Mouse (Mus musculus): ENCODE measurements around the gene Rbm38. TPM values are rescaled to one million over a fixed set of nuclear protein-coding genes. Genes with fewer than 3 reads are reported as not detected.

Gene Rbm38
- polyA plus RNA-seq, 1 experiment from 2014 or later: 11.9 TPM

DNA sequence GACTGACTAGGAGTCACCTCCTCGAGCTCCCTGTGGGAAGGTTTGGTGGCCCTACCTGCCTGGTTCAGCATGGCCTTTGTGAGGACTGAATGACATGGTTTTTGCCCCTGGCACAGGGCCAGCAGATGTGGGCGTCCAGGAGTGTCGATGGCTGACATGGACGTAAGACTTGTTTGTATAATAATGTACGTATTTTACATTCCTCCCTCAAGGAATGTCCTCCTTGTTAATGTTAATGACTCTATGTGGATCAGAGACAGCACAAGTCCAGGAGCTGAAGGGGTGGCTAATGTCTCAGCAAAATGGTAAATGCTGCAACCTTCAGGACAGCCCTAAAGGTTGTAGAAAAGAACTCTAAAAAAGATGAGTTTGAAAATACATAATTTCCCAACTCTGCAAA is 53.4 kb downstream of the Rbm38 start:
- Histone ChIP-seq H3K36me3 (ENCODE audit: control insufficient read depth, insufficient read depth, low read length) (no peaks in the 10 kb centered on the region), H3K4me2 (ENCODE audit: low read depth, low read length) (no peak overlapping the region), H3K4me3 (ENCODE audit: low read depth, low read length) (no peak overlapping the region), H3K27ac (ENCODE audit: low read depth, low read length) (no peak overlapping the region), H3K4me1 (ENCODE audit: control insufficient read depth, insufficient read depth, low read length) (no peaks in the 10 kb centered on the region), H3K27me3 (ENCODE audit: control insufficient read depth, insufficient read depth, low read length) (no peaks in the 10 kb centered on the region), H3K9ac (replicated peaks; ENCODE audit: low read depth, low read length) (no peak overlapping the region), H3K9me3 (ENCODE audit: control insufficient read depth, low read length) (no peaks in the 10 kb centered on the region)
- ATAC-seq (ENCODE audit: low read depth): no peak
- WGBS: 75% methylated on average over 5 of the region's 5 CpGs

DNA sequence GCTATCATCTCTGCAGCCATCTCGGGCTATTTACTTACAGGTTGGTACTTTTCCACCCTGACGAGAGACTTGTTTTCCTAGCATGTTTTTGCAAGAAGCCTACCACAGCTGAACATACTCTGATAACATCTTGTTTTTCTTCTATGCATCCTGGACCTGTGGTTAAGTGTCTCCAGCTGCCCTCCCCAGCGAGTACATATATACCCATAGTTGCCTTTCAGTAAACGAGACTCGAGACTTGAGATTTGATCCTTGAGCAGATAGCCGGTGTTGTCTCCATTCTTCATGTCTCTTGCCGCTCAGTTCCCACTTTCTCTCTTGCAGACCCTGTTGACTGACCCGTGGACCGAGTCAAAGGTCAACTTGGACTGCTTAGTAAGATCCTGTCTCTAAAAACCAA is 56.6 kb downstream of the Rbm38 start:
- Histone ChIP-seq H3K27me3 (ENCODE audit: control insufficient read depth, insufficient read depth, low read length) (no peaks in the 10 kb centered on the region), H3K27ac (ENCODE audit: low read depth, low read length) (no peak overlapping the region)
- 85% methylated on average over 9 of the region's 9 CpGs for WGBS

DNA sequence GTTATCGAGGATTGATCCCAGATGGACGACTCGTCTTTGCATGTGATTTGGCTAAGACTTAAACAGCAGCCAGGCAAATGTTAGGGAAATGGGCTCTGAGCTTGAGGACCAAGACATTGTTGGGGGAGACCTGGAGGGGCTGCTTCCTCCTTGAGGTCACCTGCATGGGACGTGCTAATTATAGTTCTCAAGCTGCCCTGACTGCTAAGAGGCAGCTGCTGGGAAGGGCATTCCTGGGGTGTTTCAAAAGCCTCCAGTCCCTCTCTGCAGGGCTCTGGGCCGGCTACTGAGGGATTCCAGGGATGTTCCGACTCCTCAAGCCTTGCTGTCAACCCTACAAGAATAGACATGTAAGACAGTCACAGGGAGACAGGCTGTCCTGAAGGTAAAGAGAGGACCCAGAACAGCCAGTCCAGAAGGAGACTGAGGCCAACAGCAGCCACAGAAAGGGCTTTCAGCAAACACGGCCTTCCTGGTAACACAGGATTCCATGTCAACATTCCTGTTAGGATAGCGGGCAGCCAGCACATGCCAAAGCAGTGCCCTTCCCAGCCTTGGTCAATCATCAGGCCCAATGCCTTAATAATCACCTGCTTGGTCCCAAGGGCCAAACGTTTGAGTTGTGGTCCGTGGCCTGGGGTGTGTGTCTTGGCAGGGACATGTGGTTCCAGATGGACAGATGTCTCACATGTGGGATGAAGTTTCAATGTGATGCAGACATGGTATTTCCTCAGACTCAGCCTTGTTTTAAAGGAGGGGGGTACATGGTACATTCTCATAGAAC is 59.7 kb downstream of the Rbm38 start:
- ATAC-seq (ENCODE audit: low read depth): no peak
- no peaks in the 10 kb centered on the region for H3K36me3 ChIP-seq (ENCODE audit: control insufficient read depth, insufficient read depth, low read length)
- H3K4me1 ChIP-seq (ENCODE audit: control insufficient read depth, insufficient read depth, low read length): no peaks in the 10 kb centered on the region
- H3K9me3 ChIP-seq (ENCODE audit: control insufficient read depth, low read length): no peaks in the 10 kb centered on the region
- no peaks in the 10 kb centered on the region for H3K27me3 ChIP-seq (ENCODE audit: control insufficient read depth, insufficient read depth, low read length)
- 66% methylated on average over 10 of the region's 10 CpGs for WGBS
- H3K4me3 ChIP-seq (ENCODE audit: low read depth, low read length): no peak overlapping the region
- H3K27ac ChIP-seq (ENCODE audit: low read depth, low read length): no peak overlapping the region
- H3K9ac ChIP-seq (replicated peaks; ENCODE audit: low read depth, low read length): no peak overlapping the region
- no peak overlapping the region for H3K4me2 ChIP-seq (ENCODE audit: low read depth, low read length)

More for the DNA sequence above, 56.6 kb downstream of the Rbm38 start:
- no peaks in the 10 kb centered on the region for H3K9me3 ChIP-seq (ENCODE audit: control insufficient read depth, low read length)
- no peaks in the 10 kb centered on the region for H3K36me3 ChIP-seq (ENCODE audit: control insufficient read depth, insufficient read depth, low read length)
- no peak overlapping the region for H3K9ac ChIP-seq (replicated peaks; ENCODE audit: low read depth, low read length)
- H3K4me2 ChIP-seq (ENCODE audit: low read depth, low read length): no peak overlapping the region
- H3K4me1 ChIP-seq (ENCODE audit: control insufficient read depth, insufficient read depth, low read length): no peaks in the 10 kb centered on the region
- no peak overlapping the region for H3K4me3 ChIP-seq (ENCODE audit: low read depth, low read length)
- no peak for ATAC-seq (ENCODE audit: low read depth)

DNA sequence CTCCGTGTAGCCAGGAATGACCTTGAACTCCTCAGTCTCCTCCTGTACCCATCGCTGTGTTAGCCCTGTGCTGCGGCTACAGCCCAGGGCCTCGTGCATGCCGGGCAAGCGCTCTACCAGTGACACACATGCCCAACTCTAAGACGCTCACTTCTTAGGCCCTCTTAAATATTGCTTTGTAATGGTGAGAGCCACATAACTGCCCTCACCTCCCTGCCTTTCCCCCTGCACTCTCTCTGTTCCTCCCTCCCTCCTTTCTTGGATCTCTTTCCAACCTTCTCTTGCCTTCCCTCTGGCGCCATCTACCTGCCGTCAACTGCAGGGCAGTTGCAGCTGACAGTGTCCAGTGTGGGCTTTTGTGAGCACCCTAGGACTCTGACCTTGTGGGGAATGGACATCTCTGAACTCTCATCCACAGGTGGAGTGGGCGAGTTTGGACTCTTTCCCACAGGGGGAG is 60.5 kb downstream of the Rbm38 start:
- H3K9me3 ChIP-seq (ENCODE audit: control insufficient read depth, low read length): no peaks in the 10 kb centered on the region
- WGBS: 33% methylated on average over 10 of the region's 10 CpGs
- no peaks in the 10 kb centered on the region for H3K27me3 ChIP-seq (ENCODE audit: control insufficient read depth, insufficient read depth, low read length)
- no peak overlapping the region for H3K4me2 ChIP-seq (ENCODE audit: low read depth, low read length)
- peak; percentile 56; the same call in 1 of the 2 replicates for ATAC-seq (ENCODE audit: low read depth)
- no peak overlapping the region for H3K4me3 ChIP-seq (ENCODE audit: low read depth, low read length)
- no peaks in the 10 kb centered on the region for H3K4me1 ChIP-seq (ENCODE audit: control insufficient read depth, insufficient read depth, low read length)
- H3K36me3 ChIP-seq (ENCODE audit: control insufficient read depth, insufficient read depth, low read length): no peaks in the 10 kb centered on the region
- H3K9ac ChIP-seq (replicated peaks; ENCODE audit: low read depth, low read length): no peak overlapping the region
- H3K27ac ChIP-seq (ENCODE audit: low read depth, low read length): no peak overlapping the region

DNA sequence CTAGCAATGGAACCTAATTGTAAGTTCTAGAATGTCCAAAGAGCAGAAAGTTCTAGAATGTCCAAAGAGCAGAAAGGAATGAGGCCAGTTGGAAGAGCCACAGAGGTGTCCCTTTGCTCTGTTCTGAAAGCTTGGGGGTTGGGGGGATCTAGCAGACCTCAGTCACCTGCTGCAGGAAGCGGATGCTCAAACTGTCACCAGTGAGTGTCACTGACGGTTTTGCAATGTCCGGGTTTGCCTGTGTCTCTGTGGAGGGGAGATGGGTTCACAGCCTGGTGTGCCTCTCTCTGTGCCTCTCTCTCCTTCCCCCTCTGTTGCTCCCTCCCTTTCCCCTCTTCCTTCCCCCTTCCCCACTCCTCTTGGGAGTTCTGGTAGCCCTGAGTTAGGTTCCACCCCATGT is 62.4 kb downstream of the Rbm38 start:
- Histone ChIP-seq H3K27me3 (ENCODE audit: control insufficient read depth, insufficient read depth, low read length) (no peaks in the 10 kb centered on the region), H3K9ac (replicated peaks; ENCODE audit: low read depth, low read length) (no peak overlapping the region), H3K4me1 (ENCODE audit: control insufficient read depth, insufficient read depth, low read length) (no peaks in the 10 kb centered on the region), H3K4me3 (ENCODE audit: low read depth, low read length) (no peak overlapping the region), H3K9me3 (ENCODE audit: control insufficient read depth, low read length) (no peaks in the 10 kb centered on the region), H3K36me3 (ENCODE audit: control insufficient read depth, insufficient read depth, low read length) (no peaks in the 10 kb centered on the region), H3K27ac (ENCODE audit: low read depth, low read length) (no peak overlapping the region), H3K4me2 (ENCODE audit: low read depth, low read length) (no peak overlapping the region)
- 98% methylated on average over 3 of the region's 3 CpGs for WGBS
- no peak for ATAC-seq (ENCODE audit: low read depth)

DNA sequence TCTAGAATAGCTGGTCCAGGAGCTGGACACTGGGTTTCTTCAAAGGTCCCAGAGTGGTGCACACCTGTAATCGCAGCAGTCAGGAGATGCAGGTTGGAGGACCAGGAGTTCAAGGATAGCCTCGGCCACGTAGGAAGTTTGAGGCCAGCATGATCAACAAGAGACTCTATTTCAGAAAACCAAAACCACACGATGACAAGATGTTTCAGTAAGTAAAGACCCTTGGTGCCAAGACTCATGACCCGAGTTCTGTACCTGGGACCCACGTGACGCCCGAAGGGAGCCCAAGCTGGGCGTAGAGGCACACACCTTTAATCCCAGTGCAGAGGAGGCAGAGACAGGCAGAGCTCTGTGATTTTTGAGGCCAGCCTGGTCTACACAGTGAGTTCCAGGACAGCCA is 62.8 kb downstream of the Rbm38 start:
- Histone ChIP-seq H3K27me3 (ENCODE audit: control insufficient read depth, insufficient read depth, low read length) (no peaks in the 10 kb centered on the region), H3K27ac (ENCODE audit: low read depth, low read length) (no peak overlapping the region), H3K36me3 (ENCODE audit: control insufficient read depth, insufficient read depth, low read length) (no peaks in the 10 kb centered on the region), H3K9me3 (ENCODE audit: control insufficient read depth, low read length) (no peaks in the 10 kb centered on the region), H3K9ac (replicated peaks; ENCODE audit: low read depth, low read length) (no peak overlapping the region), H3K4me2 (ENCODE audit: low read depth, low read length) (no peak overlapping the region), H3K4me1 (ENCODE audit: control insufficient read depth, insufficient read depth, low read length) (no peaks in the 10 kb centered on the region), H3K4me3 (ENCODE audit: low read depth, low read length) (no peak overlapping the region)
- no peak for ATAC-seq (ENCODE audit: low read depth)
- 78% methylated on average over 9 of the region's 9 CpGs for WGBS

DNA sequence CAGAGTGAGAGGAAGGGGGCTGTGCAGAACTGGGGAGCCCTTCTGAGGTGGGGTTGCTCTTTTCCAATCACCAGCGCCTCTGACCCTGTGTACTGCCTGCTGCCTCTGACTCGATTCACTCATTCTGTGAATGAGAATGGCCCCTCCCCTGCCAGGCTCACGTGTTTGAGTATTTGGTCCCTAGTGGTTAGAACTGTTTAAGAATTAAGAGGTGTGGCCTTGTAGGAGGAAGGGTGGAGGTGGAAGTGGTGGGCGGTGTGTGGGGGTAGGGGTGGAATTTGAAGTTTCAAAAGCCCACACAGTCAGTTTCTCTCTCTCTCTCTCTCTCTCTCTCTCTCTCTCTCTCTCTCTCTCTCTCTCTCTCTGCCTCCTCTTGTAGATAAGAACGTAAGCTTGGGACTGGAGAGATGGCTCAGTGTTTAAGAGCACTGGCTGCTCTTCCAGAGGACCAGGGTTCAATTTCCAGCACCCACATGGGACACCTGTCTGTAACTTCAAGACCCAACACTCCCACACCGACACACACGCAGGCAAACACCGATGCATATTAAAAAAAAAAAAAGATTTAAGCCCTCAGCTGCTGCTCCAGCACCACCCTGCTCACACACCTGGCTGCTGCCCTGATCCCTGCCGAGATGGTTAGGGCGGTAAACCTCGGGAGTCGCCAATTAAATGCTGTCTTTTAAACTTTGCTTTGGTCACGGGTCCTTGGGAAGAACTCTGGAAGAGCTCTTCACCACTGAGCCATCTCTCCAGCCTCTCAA is 63.6 kb downstream of the Rbm38 start:
- Histone ChIP-seq H3K36me3 (ENCODE audit: control insufficient read depth, insufficient read depth, low read length) (no peaks in the 10 kb centered on the region), H3K9ac (replicated peaks; ENCODE audit: low read depth, low read length) (no peak overlapping the region), H3K27ac (ENCODE audit: low read depth, low read length) (no peak overlapping the region), H3K4me2 (ENCODE audit: low read depth, low read length) (no peak overlapping the region), H3K4me1 (ENCODE audit: control insufficient read depth, insufficient read depth, low read length) (no peaks in the 10 kb centered on the region), H3K9me3 (ENCODE audit: control insufficient read depth, low read length) (no peaks in the 10 kb centered on the region), H3K4me3 (ENCODE audit: low read depth, low read length) (no peak overlapping the region), H3K27me3 (ENCODE audit: control insufficient read depth, insufficient read depth, low read length) (no peaks in the 10 kb centered on the region)
- 15% methylated on average over 13 of the region's 13 CpGs for WGBS
- peak; percentile 38; the same call in 1 of the 2 replicates for ATAC-seq (ENCODE audit: low read depth)
